Mouse (Mus musculus) heart, adult 2 months (tissue): ENCODE results near the gene Slc12a5. TPM values are rescaled to one million over a fixed set of nuclear protein-coding genes. Genes with fewer than 3 reads are reported as not detected.

Experiments
- DNase-seq, 2 experiments: peaks; one replicate each; pipeline ENCODE4 v3.0.0; 2021
- H3K27ac ChIP-seq: fragments of 200-600 bp; 2 replicates; pipeline ENCODE4 v1.8.1; 2022
- H3K27me3 ChIP-seq: fragments of 200-500 bp; 2 replicates; pipeline ENCODE4 v1.6.1; 2012; ENCODE audit warnings: mild to moderate bottlenecking, low read length, inconsistent platforms, mixed read lengths; ENCODE audit not compliant: control insufficient read depth, insufficient read depth
- H3K36me3 ChIP-seq: fragments of 200-500 bp; 2 replicates; pipeline ENCODE4 v1.6.1; 2012; ENCODE audit warnings: low read length, inconsistent platforms; ENCODE audit not compliant: control insufficient read depth, insufficient read depth
- H3K4me1 ChIP-seq: fragments of 200-500 bp; 2 replicates; pipeline ENCODE4 v1.6.1; 2011; ENCODE audit warnings: low read length; ENCODE audit not compliant: control insufficient read depth, insufficient read depth
- H3K4me3 ChIP-seq: fragments of 200-600 bp; 2 replicates; pipeline ENCODE4 v1.8.1; 2022
- H3K79me2 ChIP-seq: fragments of 200-500 bp; replicated peaks from 2 replicates; pipeline ENCODE4 v1.6.1; 2012; ENCODE audit warnings: mild to moderate bottlenecking, inconsistent platforms, low read length, moderate library complexity, mixed read lengths; ENCODE audit not compliant: control insufficient read depth, insufficient read depth
- H3K9ac ChIP-seq: fragments of 200-500 bp; 2 replicates; pipeline ENCODE4 v1.6.1; 2012; ENCODE audit warnings: low read depth, mild to moderate bottlenecking, control low read depth, inconsistent platforms, low read length, mixed read lengths
- CTCF ChIP-seq: fragments of 200-600 bp; IDR thresholded peaks from 2 replicates; pipeline ENCODE4 v1.8.1; 2022; ENCODE audit warnings: antibody characterized with exemption, mild to moderate bottlenecking, moderate library complexity
- EP300 ChIP-seq: fragments of 200-500 bp; IDR thresholded peaks from 2 replicates; pipeline ENCODE4 v1.6.1; 2011; ENCODE audit warnings: low read depth, low read length, control low read depth; ENCODE audit not compliant: insufficient read depth
- POLR2A ChIP-seq: fragments of 200-500 bp; IDR thresholded peaks from 2 replicates; pipeline ENCODE4 v1.6.1; 2011; ENCODE audit warnings: mild to moderate bottlenecking, low read depth, low read length, control low read depth; ENCODE audit not compliant: insufficient read depth
- WGBS: fragments of 180-500 bp; shearing (Covaris S2); methylation state at CpG from one replicate; pipeline ENCODE4 v1.1.7; 2018; 5-methylcytosine and 5-hydroxymethylcytosine counted together
- intact Hi-C: fragments of 180-260 bp; cut with DNase I; formaldehyde crosslinking; loops from one replicate; pipeline ENCODE4 v1.15.1; 2025
- polyA plus RNA-seq: library from polyadenylated mRNA; depleted of rRNA; stranded (reverse); fragments of >200 nt; gene quantifications from 2 replicates; pipeline ENCODE4 v1.2.3, GENCODE M21; 2012
- total RNA-seq, 2 experiments: library from RNA; stranded (reverse); gene quantifications; 2 replicates each; pipeline ENCODE4 v1.2.3; 2021

Gene Slc12a5
- total and polyA plus RNA-seq, 3 experiments, result 1.5 to 2.3 (median 2.2) TPM

- H3K4me1 ChIP-seq, result no peaks in the 10 kb centered on the region
- H3K27ac ChIP-seq, result no peak overlapping the region
- H3K9ac ChIP-seq, result no peak overlapping the region
- DNase-seq, result no peak
- 76% methylated on average over 4 of the region's 4 CpGs for WGBS
- no peaks in the 10 kb centered on the region for H3K79me2 ChIP-seq
- no peaks in the 10 kb centered on the region for H3K36me3 ChIP-seq
- H3K4me3 ChIP-seq, result no peak overlapping the region
- TF ChIP-seq CTCF (peak; percentile 39), POLR2A (no peak)
- intact Hi-C loops, result loop anchor here (2.0 to 10.0 kb wide), 3 partner anchors 161 to 411 kb away; no protein-coding TSS in a partner anchor
- H3K27me3 ChIP-seq, result peaks cover 21% of the 10 kb centered on the region
Measured at GRCm38 (mm10) chr2:164951745-164952144, 8.9 kb upstream of the Slc12a5 start.

- DNase-seq, result no peak
- Histone ChIP-seq H3K4me1 (no peaks in the 10 kb centered on the region), H3K79me2 (no peaks in the 10 kb centered on the region), H3K27me3 (peaks cover 21% of the 10 kb centered on the region), H3K36me3 (no peaks in the 10 kb centered on the region), H3K4me3 (no peak overlapping the region), H3K27ac (no peak overlapping the region), H3K9ac (no peak overlapping the region)
- WGBS, result 34% methylated on average over 13 of the region's 13 CpGs
- intact Hi-C loops, result loop anchor here (2.0 to 10.0 kb wide), 3 partner anchors 160 to 410 kb away; no protein-coding TSS in a partner anchor
- TF ChIP-seq POLR2A, result no peak
- no peak for TF ChIP-seq EP300
- TF ChIP-seq CTCF, result no peak
Measured at GRCm38 (mm10) chr2:164952448-164952847, 8.2 kb upstream of the Slc12a5 start.

- Histone ChIP-seq H3K4me3 (no peak overlapping the region), H3K36me3 (no peaks in the 10 kb centered on the region), H3K79me2 (no peaks in the 10 kb centered on the region), H3K27me3 (peaks cover 18% of the 10 kb centered on the region), H3K4me1 (no peaks in the 10 kb centered on the region), H3K9ac (no peak overlapping the region), H3K27ac (no peak overlapping the region)
- intact Hi-C loops, result loop anchor here (2.0 to 10.0 kb wide), 3 partner anchors 160 to 409 kb away; no protein-coding TSS in a partner anchor
- TF ChIP-seq EP300, result no peak
- peak; percentile 96 for TF ChIP-seq CTCF
- TF ChIP-seq POLR2A, result no peak
- 2% methylated on average over 21 of the region's 21 CpGs for WGBS
- DNase-seq, result peak; percentile 71 to 81
Measured at GRCm38 (mm10) chr2:164953224-164953623, 7.4 kb upstream of the Slc12a5 start.

GRCm38 (mm10) chr2:164955725-164956124 lies 4.9 kb upstream of the Slc12a5 start:
- DNase-seq, result no peak
- Histone ChIP-seq H3K4me1 (no peaks in the 10 kb centered on the region; the same call in 1 of the 2 replicates), H3K4me3 (no peak overlapping the region), H3K79me2 (no peaks in the 10 kb centered on the region), H3K27me3 (0 out of 2 replicates have a peak, but pooled peaks cover 1% of the 10 kb centered on the region), H3K27ac (no peak overlapping the region), H3K36me3 (no peaks in the 10 kb centered on the region), H3K9ac (no peak overlapping the region)
- TF ChIP-seq CTCF (no peak), EP300 (no peak), POLR2A (no peak)
- intact Hi-C loops, result loop anchor here (10.0 kb wide), 1 partner anchor 319 kb away; no protein-coding TSS in a partner anchor
- WGBS, result 73% methylated on average over 4 of the region's 4 CpGs

GRCm38 (mm10) chr2:164956195-164956594 lies 4.4 kb upstream of the Slc12a5 start:
- H3K4me1 ChIP-seq, result no peaks in the 10 kb centered on the region; the same call in 1 of the 2 replicates
- H3K4me3 ChIP-seq, result no peak overlapping the region
- no peaks in the 10 kb centered on the region for H3K79me2 ChIP-seq
- intact Hi-C loops, result loop anchor here (10.0 kb wide), 1 partner anchor 319 kb away; no protein-coding TSS in a partner anchor
- DNase-seq, result no peak
- no peaks in the 10 kb centered on the region for H3K36me3 ChIP-seq
- H3K27me3 ChIP-seq, result no peaks in the 10 kb centered on the region
- WGBS, result 52% methylated on average over 5 of the region's 5 CpGs
- no peak for TF ChIP-seq EP300
- TF ChIP-seq POLR2A, result no peak
- no peak for TF ChIP-seq CTCF
- H3K27ac ChIP-seq, result no peak overlapping the region
- H3K9ac ChIP-seq, result no peak overlapping the region

GRCm38 (mm10) chr2:164957548-164958315 lies 2.9 kb upstream of the Slc12a5 start:
- DNase-seq, result no peak
- H3K4me3 ChIP-seq, result no peak overlapping the region
- no peak overlapping the region for H3K9ac ChIP-seq
- H3K27ac ChIP-seq, result no peak overlapping the region
- TF ChIP-seq CTCF (peak; percentile 29), EP300 (no peak)
- no peaks in the 10 kb centered on the region for H3K27me3 ChIP-seq
- H3K79me2 ChIP-seq, result no peaks in the 10 kb centered on the region
- 63% methylated on average over 9 of the region's 9 CpGs for WGBS
- H3K36me3 ChIP-seq, result no peaks in the 10 kb centered on the region
- intact Hi-C loops, result loop anchor here (10.0 kb wide), 1 partner anchor 317 kb away; no protein-coding TSS in a partner anchor
- H3K4me1 ChIP-seq, result no peaks in the 10 kb centered on the region; the same call in 1 of the 2 replicates
